Mouse (Mus musculus) heart, embryonic 10.5 days (tissue): Measurements from ENCODE around the gene Jazf1. TPM values are rescaled to one million over a fixed set of nuclear protein-coding genes. Genes with fewer than 3 reads are reported as not detected.

Experiments used
- DNase-seq: peaks from one replicate; pipeline ENCODE4 v3.0.0-alpha.2; 2017; ENCODE audit warnings: low spot score
- H3K27ac ChIP-seq: fragments of 300-500 bp; sonication (generic); 2 replicates; pipeline ENCODE4 v1.5.1; 2016; ENCODE audit warnings: mild to moderate bottlenecking
- H3K27me3 ChIP-seq: fragments of 300-500 bp; sonication (generic); 2 replicates; pipeline ENCODE4 v1.6.1; 2016; ENCODE audit warnings: mild to moderate bottlenecking; ENCODE audit not compliant: poor library complexity, insufficient read depth, severe bottlenecking
- H3K36me3 ChIP-seq: fragments of 300-500 bp; sonication (generic); 2 replicates; pipeline ENCODE4 v1.6.1; 2016; ENCODE audit warnings: mild to moderate bottlenecking, moderate library complexity
- H3K4me1 ChIP-seq: fragments of 300-500 bp; sonication (generic); 2 replicates; pipeline ENCODE4 v1.6.1; 2016; ENCODE audit warnings: mild to moderate bottlenecking
- H3K4me3 ChIP-seq: fragments of 300-500 bp; sonication (generic); 2 replicates; pipeline ENCODE4 v1.5.1; 2016; ENCODE audit warnings: mild to moderate bottlenecking, moderate library complexity
- H3K9me3 ChIP-seq: fragments of 300-500 bp; sonication (generic); 2 replicates; pipeline ENCODE4 v1.6.1; 2016; ENCODE audit warnings: mild to moderate bottlenecking, moderate library complexity
- WGBS: fragments of 180-500 bp; shearing (Covaris S2); methylation state at CpG from one replicate; pipeline ENCODE4 v1.1.7; 2016; 5-methylcytosine and 5-hydroxymethylcytosine counted together
- polyA plus RNA-seq: library from polyadenylated mRNA; unstranded; fragments of >200 nt; fragmentation: Nextera tagmentation; extraction: Ambion mirVana; gene quantifications from 2 replicates; pipeline ENCODE4 v1.2.1, GENCODE M21; 2016

Gene Jazf1
- polyA plus RNA-seq, 1 experiment from 2014 or later, result 6.4 TPM

DNA sequence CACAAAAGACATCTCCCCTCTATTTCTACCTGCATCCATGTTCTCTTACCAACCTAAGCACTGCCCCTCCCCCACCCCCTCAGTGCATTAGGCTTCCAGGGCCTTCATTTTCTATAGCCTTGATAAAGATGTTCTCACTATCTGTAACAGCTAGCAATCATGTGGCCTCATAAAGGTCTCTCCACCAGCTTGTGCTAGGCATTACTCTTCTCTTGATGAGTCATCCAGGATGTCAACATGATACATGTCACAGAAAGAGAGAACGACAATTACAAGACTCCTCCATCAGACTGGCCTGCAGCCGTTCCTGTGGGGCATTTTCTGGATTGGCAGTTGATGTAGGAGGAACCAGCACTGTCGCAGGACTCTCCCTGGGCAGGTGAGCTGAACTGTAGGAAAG is 30.3 kb downstream of the Jazf1 start:
- H3K4me3 ChIP-seq, result no peak overlapping the region
- H3K9me3 ChIP-seq, result no peaks in the 10 kb centered on the region
- H3K4me1 ChIP-seq, result peaks cover 23% of the 10 kb centered on the region
- DNase-seq, result no peak
- no peaks in the 10 kb centered on the region for H3K27me3 ChIP-seq
- H3K36me3 ChIP-seq, result no peaks in the 10 kb centered on the region
- H3K27ac ChIP-seq, result no peak overlapping the region
- 60% methylated on average over 3 of the region's 3 CpGs for WGBS

DNA sequence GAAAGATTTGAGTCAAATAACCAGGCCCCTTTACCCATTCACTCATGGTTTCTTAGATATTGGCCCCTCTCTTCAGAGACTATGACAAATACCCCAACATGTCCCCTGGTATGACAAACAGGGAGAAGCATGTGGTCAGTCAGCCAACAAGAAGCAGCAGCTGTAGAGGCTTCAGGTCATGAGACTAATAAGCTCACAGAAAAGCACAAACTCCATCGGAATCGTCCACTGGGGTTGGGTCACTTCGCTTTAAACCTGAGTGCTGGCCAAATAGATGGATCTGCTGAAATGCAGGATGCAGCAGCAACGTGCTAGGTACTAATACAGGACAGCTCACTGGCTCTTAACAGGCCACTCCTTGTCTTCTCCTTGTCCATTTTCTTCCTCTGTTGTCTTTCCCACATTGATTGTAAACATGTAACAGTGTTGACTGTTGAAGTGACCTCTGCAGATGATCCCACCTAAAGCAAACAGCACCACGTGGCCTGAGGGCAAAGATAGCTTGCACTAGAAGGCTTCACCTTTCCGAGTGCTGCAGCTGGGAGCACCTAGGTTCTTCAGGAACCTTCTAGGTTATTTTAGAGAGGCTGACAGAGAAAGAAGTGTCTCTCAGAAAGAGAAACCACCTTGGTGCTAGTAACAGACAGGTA is 33.9 kb downstream of the Jazf1 start:
- no peak for DNase-seq
- no peak overlapping the region for H3K27ac ChIP-seq
- H3K4me1 ChIP-seq, result peaks cover 47% of the 10 kb centered on the region
- H3K27me3 ChIP-seq, result no peaks in the 10 kb centered on the region
- H3K4me3 ChIP-seq, result no peak overlapping the region
- WGBS, result 68% methylated on average over 6 of the region's 6 CpGs
- H3K36me3 ChIP-seq, result no peaks in the 10 kb centered on the region
- H3K9me3 ChIP-seq, result no peaks in the 10 kb centered on the region

DNA sequence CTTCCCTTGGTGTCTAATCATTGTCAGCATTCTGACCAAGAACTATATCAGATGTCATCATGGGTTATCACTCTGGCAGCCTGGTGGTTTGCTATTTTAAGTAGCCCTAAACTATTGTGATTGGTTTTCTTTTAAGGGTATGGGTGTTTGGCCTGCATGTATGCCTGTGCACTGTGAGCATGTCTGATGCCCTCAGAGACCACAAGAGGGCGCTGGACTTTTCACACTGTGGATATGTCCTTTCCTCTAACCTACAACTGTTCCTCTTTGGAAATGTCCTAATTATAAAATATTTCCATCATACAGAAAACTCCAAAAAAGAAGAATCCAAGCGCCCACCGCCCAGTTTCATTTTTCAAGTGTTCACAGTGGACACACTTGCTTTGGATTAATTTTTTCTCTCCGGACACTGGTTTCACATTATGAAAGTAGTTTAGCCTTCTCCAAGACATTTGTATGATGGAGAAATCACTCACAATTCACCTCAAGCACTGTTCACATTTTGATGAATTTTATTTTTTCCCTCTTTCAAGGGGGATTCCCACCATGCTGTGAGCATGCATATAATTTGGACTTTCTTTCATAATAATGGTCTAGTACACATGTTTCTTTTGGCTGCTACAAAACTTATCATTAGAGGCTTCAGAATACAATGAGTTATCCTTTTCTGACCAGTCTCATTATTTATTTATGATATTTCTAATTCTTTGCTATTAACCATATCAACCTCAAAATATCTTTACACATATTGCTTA is 35.5 kb downstream of the Jazf1 start:
- Histone ChIP-seq H3K9me3 (no peaks in the 10 kb centered on the region), H3K4me1 (peaks cover 41% of the 10 kb centered on the region), H3K36me3 (no peaks in the 10 kb centered on the region), H3K27ac (no peak overlapping the region), H3K4me3 (no peak overlapping the region), H3K27me3 (no peaks in the 10 kb centered on the region)
- 65% methylated on average over 4 of the region's 4 CpGs for WGBS
- no peak for DNase-seq

DNA sequence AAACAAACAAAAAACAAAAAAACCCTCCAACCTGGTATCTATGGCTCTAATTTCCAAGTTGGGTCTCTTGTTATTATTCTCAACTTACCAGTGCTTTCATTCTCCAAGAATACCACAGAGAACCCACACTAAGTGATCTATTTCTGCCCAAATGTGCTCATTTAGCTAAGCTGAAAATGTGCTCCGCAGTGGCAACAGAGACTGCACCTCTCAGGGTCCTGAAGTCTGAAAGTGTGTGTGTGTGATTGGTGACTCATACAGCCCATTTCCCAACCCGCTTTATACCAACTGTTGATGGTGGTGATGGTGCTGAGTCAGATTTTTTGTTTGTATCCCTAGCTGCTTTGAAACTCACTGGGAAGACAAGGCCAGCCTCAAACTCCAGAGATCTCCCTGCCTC is 46.4 kb downstream of the Jazf1 start:
- H3K9me3 ChIP-seq, result no peaks in the 10 kb centered on the region
- H3K27ac ChIP-seq, result no peak overlapping the region
- no peak for DNase-seq
- WGBS, result 91% methylated on average over 2 of the region's 2 CpGs
- H3K4me3 ChIP-seq, result no peak overlapping the region
- H3K36me3 ChIP-seq, result no peaks in the 10 kb centered on the region
- H3K27me3 ChIP-seq, result no peaks in the 10 kb centered on the region
- peaks cover 8% of the 10 kb centered on the region for H3K4me1 ChIP-seq

DNA sequence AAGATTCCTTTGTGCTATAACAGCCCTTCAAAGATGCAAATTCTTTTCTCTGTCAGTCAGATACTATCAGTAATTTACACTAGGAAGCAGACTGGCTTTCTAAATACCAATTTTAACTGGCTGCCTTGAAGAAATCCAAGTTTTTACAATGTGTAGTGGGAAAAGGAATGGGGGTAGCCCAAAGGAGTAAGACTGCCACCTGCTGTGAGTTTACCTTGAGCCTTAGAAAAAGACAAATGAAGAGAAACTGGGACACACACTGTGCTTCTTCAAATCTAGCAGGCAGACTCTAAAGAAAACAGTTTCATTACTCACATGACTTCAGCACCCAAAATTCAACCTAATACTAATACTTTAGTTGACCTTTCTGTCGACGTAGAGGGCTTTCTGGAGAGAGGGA is 47.4 kb downstream of the Jazf1 start:
- H3K27me3 ChIP-seq, result no peaks in the 10 kb centered on the region
- H3K4me1 ChIP-seq, result peaks cover 8% of the 10 kb centered on the region
- H3K4me3 ChIP-seq, result no peak overlapping the region
- DNase-seq, result no peak
- H3K36me3 ChIP-seq, result no peaks in the 10 kb centered on the region
- H3K27ac ChIP-seq, result no peak overlapping the region
- no peaks in the 10 kb centered on the region for H3K9me3 ChIP-seq
- WGBS, result 65% methylated on average over 2 of the region's 2 CpGs

DNA sequence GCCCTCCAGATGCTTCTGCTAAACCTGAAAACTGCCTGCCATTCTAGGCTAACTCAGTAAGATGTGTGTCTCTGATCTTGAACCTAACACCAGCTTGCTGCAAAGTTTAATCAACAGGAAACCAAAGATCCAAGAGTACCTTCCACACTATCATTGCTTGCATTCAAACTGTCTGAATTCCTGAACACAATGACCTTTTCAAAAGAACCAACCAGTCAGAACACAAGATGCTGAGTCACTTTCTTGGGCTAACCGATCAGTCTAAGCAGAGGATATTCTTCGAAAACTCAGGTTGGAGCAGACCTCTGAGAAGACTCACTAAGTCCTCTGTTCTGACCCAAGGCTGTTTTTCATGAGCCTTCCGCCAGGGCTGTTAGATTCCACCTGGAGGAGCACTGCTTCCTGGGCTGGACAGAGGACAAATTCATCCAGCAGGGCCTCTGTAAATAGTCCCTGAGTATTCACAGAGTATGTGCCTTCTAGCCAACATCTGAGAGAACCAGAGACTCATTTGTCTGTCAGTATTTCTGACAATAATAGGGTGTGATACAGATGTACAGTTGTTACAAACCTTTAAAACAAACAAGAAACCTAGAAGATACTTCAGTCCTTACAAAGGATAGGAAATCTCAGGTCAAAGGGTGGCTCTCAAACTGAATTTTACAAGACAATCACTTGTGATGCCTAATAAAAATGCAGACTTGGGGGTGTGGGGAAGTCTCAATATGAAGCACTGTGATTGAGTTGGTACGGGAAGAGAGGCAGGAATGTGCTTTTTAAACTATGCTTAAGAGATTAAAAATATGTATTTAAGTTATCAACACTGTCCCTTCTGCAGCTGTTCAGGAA is 50.9 kb downstream of the Jazf1 start:
- Histone ChIP-seq H3K4me1 (peaks cover 8% of the 10 kb centered on the region), H3K36me3 (no peaks in the 10 kb centered on the region), H3K27me3 (no peaks in the 10 kb centered on the region), H3K27ac (no peak overlapping the region), H3K4me3 (no peak overlapping the region), H3K9me3 (no peaks in the 10 kb centered on the region)
- 71% methylated on average over 4 of the region's 4 CpGs for WGBS
- DNase-seq, result no peak

DNA sequence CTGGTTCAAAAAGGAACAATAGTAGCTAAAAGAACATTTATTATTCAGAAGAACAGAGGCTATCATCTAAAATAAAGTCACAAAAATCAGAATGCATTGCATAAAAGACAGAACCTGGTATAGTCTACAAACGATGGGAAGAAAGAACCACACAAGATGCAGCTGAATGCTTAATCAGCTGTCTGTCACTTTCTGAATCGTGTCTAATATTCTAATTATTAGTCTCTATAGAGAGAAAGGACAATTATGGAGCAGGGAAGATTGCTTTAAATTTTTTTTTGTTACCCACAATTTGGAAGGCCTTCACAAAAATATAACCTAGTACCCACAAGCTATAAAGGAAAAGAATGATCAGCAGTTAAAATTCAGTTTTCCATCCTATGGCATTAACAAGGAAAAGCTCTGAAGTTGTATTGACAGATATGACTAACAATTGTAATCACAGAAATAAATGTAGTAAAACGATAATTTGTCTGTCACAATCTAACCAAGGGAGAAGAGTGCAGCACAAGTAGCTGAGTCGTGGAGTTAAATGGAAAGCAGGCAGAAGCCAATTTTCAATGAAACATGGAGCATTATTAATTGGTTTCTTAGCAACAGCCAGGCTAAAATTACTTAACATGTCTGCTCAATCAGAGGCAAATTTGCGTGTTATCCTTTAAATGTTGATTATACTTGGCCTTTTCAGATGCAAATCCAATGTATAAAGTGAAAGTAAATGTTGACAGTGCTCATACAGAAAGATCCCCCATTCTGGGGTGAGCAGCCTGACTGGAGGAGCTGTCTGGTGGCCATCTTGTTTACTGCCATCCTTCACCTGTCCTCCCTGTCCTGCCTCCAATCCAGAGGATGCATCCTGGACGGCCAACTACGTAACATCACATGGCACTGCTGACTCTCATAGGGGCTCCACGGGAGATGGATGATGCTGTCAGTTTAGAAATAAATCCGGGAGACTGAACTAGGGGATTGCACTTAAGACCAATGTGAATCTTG is 53.7 kb downstream of the Jazf1 start:
- H3K9me3 ChIP-seq, result no peaks in the 10 kb centered on the region
- no peaks in the 10 kb centered on the region for H3K27me3 ChIP-seq
- H3K4me1 ChIP-seq, result no peaks in the 10 kb centered on the region
- no peaks in the 10 kb centered on the region for H3K36me3 ChIP-seq
- DNase-seq, result no peak
- H3K27ac ChIP-seq, result no peak overlapping the region
- 86% methylated on average over 9 of the region's 9 CpGs for WGBS
- H3K4me3 ChIP-seq, result no peak overlapping the region

DNA sequence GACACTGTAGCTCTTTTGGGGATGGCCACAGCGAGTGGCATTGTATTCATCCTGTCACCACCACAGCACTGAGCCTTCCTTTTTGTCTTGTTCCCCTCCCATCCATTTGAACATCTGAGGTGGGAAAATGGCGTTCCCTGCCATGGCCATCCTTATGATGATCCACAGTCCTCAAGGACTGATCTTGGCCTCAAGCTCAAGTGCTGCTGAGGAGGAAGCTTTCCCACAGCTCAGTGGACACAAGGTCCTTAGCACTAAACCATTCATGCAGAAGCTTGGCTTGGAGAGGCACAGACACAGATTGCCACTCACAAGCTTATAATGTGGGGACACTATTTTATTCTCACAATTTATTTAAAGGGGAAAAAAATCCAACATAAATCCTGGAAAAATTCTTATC is 58.1 kb downstream of the Jazf1 start:
- no peak for DNase-seq
- H3K4me1 ChIP-seq, result peaks cover 10% of the 10 kb centered on the region
- H3K27me3 ChIP-seq, result no peaks in the 10 kb centered on the region
- no peaks in the 10 kb centered on the region for H3K9me3 ChIP-seq
- H3K4me3 ChIP-seq, result no peak overlapping the region
- 73% methylated on average over 2 of the region's 2 CpGs for WGBS
- H3K27ac ChIP-seq, result no peak overlapping the region
- no peaks in the 10 kb centered on the region for H3K36me3 ChIP-seq

DNA sequence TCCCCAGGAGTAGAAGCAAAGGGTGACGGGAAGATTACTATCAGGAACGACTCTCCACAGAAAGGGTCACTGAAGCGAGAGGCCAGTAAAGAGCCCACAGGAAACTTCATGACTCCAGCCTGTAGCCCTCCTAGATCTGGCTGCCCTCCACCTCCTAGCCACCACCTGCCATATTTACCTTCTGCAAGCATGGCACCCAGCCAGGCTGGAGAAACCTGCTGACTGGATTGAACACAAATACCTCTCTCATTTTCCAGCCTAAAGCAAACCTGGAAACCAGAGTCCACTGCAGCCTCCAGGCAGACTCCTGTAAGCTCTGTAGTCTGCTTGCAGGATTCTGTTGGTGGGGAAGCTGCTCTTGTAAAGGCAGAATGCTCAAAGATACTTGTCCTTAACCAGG is 62.4 kb downstream of the Jazf1 start:
- Histone ChIP-seq H3K27me3 (no peaks in the 10 kb centered on the region), H3K36me3 (no peaks in the 10 kb centered on the region), H3K9me3 (no peaks in the 10 kb centered on the region), H3K4me1 (peaks cover 10% of the 10 kb centered on the region), H3K27ac (0 out of 2 replicates have a peak overlapping the region, but pooled peaks have one; percentile 22), H3K4me3 (no peak overlapping the region)
- 46% methylated on average over 3 of the region's 3 CpGs for WGBS
- no peak for DNase-seq

DNA sequence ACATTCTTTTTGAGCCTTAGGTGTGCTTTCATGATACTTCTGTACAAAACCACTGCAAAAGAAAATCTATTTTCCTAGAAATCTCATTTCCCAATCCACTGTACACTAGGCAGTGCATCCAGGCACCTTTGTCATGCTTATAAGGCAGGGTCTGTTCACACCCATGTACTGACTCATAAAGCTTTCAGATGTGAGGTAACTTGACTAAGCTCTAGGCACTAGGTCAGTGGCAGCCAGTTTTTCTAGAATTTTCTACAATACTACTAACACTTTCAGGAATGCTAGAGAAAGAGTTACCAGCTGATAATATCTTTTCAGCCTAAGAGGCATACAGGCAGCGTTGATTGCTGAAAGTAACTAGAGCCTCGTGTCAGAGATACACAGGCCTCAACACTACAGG is 62.9 kb downstream of the Jazf1 start:
- Histone ChIP-seq H3K4me1 (peaks cover 10% of the 10 kb centered on the region), H3K9me3 (no peaks in the 10 kb centered on the region), H3K27ac (no peak overlapping the region), H3K27me3 (no peaks in the 10 kb centered on the region), H3K4me3 (no peak overlapping the region), H3K36me3 (no peaks in the 10 kb centered on the region)
- WGBS, result 35% methylated on average over 2 of the region's 2 CpGs
- DNase-seq, result no peak

DNA sequence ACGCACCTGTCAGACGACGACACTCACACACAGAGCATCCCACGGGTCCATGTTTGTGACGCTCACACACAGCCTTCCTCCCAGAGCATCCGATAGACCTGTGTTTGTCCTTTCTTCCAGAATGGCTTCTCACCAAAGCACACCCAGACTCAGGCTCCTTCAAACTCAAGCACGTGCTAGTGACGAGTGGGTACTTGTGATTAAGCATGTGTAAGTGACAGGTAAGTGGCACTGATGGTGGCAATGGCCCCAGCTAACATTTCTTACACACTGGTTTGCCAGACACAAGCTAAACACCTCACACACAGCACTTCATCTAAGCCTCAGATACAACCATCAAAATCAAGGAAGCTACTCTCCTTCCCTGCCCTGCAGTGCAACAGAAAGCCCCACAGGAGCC is 77.6 kb downstream of the Jazf1 start:
- no peaks in the 10 kb centered on the region for H3K36me3 ChIP-seq
- peaks cover 10% of the 10 kb centered on the region; the same call in 1 of the 2 replicates for H3K4me1 ChIP-seq
- H3K4me3 ChIP-seq, result no peak overlapping the region
- peaks cover 13% of the 10 kb centered on the region; the same call in 1 of the 2 replicates for H3K27me3 ChIP-seq
- no peak for DNase-seq
- H3K9me3 ChIP-seq, result no peaks in the 10 kb centered on the region
- H3K27ac ChIP-seq, result no peak overlapping the region
- 66% methylated on average over 8 of the region's 8 CpGs for WGBS
